Mouse (Mus musculus): ENCODE results near the gene Rarg. TPM values are rescaled to one million over a fixed set of nuclear protein-coding genes. Genes with fewer than 3 reads are reported as not detected.
A peak's percentile ranks its signal among the peaks of the same experiment; 100 is the strongest.

Gene Rarg
- total RNA-seq, 1 experiment from 2014 or later, result 26.6 TPM

DNA sequence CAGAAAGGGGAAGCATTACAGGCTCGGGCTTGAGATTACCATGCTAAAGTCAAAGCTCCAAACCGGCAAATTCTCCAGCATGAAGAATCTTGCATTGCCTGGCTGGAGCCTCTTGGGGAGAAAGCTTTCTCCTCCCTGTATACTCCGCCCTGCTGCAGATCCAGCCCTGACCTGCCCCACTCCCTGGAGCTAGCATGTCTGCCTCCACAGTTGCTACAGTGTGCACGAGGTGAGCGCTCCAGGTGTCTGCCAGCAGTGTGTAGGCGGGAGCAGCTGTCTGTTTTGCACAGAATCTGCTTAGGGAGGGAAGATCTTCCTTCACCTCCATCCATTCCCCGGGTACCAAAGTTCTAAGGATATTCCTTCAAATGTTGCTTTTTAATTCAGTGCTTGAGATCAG lies 5.3 kb upstream of the Rarg start:
- ATAC-seq (replicated peaks; ENCODE audit: insufficient number of reproducible peaks, low FRiP score, low TSS enrichment, poor library complexity, severe bottlenecking), result no peak

DNA sequence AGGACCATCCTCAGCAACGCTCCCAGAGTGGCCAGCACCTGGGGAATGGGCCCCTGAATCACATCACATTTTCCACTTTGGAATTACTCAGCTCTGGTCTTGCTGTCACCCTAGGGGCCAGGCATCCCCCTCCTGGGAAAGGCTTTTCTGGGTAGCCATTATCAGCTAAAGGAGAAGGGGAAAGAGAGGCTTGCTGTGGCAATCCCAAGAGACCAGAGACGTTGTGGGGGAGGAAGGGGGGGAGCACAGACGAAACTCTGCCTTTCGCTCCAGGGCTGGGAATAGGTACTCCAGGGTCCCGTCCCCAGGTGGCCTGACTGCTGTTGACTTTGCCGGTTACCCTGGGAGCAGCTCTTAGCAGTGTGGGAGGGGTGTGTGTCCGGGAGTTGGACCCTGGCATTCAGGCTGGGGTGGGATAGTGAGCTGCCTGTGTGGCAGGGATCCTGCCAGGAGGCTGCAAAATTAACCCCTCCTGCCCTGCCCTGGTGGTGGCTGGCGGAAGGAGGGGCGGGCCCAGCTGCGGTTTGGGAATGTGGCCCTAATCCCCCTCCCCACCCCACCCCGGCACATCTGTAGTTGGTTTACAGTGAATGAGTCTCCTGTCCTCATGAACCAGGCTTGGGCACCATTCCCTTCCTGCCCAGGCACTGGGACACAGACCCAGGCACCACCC lies 1.4 kb upstream of the Rarg start:
- ATAC-seq (replicated peaks; ENCODE audit: insufficient number of reproducible peaks, low FRiP score, low TSS enrichment, poor library complexity, severe bottlenecking), result no peak

DNA sequence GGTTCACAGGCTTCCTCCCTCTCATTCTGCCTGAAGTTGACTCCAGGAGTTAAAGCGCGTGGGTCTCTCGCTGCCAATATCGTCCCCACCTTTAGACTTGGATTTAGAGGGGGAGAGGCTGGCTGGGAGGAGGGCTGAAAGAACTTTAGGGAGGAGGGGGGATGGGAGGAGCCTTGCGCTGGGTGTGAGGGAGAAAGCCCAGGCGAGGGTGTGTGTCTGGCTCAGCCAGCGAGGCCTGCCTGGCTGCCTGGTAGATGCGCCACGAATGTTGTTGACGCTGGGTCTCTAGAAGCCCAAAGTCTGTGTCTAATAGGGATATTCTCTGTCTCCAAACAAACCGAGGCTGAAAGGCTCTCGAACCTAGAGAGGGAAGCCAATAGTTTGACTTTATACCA lies 756 bp upstream of the Rarg start:
- ATAC-seq (replicated peaks; ENCODE audit: insufficient number of reproducible peaks, low FRiP score, low TSS enrichment, poor library complexity, severe bottlenecking), result no peak

DNA sequence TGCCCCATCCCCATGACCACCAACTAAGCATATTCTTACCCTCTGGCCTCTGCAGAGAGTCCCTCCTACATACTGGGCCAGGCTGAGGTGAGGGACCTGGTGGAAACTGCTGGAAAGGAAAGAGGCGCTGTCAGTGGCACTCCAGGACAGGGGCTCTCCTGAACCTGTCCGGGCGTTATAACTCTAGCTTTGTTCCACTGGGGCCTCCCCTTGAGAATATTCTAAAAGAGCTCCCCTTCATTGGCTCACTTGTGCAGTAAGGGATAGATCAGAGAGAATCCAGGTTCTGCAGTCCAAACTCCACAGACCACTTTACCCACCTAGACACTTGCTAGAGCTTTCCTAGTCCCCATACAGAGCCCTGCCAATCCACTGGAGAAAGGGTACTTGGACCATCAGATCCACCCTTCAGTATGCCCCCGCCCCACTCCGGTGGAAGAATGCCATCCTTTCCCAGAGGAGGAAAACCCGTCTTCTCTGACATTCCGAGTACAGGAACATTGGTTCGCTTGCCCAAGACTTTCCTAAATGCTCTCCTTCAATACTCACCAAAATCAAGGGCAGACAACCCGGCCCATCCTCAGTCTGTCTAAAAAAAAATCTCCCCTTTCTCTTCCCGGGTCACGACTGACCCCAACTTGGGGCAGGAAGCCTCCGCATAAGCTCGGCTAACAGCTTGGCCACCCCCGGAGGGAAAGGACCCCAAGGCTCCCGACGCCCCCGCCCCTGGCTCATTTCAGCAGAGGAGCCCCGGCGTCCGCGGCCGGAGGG lies 701 bp downstream of the Rarg start:
- no peak for ATAC-seq (replicated peaks; ENCODE audit: insufficient number of reproducible peaks, low FRiP score, low TSS enrichment, poor library complexity, severe bottlenecking)

DNA sequence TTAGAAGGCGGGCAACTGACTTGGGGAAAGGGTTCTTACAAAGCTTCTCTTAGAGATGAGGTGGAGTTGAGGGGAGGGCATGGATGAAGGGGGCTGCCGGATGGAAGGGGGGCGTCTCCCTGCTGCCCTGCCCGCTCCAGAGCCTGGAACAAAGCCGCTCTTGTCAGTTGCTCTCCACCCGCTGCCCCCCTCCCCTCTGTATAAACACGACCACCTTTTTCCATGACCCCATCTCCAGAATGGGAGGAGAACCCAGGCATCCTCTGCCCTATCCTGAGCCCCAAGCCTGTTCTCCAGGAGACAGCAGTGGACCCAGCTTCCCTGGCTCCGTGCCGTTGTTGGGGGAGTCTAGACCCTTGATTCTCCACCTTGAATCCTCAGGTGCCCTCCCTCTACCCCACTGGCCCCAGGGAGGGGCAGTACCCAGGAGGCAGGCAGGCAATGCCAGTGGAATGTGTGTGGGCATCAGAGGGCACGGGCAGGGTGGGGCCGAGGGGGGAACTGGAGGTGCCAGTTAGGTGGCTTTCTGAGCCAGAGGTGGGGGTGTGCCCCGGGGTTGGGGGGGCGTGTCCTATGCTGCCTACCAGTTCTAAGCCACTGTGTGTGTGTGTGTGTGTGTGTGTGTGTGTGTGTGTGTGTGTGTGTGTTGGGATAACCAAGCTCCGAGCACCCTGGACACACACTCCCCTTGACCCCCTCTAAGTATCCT lies 1.6 kb downstream of the Rarg start:
- ATAC-seq (replicated peaks; ENCODE audit: insufficient number of reproducible peaks, low FRiP score, low TSS enrichment, poor library complexity, severe bottlenecking), result no peak

DNA sequence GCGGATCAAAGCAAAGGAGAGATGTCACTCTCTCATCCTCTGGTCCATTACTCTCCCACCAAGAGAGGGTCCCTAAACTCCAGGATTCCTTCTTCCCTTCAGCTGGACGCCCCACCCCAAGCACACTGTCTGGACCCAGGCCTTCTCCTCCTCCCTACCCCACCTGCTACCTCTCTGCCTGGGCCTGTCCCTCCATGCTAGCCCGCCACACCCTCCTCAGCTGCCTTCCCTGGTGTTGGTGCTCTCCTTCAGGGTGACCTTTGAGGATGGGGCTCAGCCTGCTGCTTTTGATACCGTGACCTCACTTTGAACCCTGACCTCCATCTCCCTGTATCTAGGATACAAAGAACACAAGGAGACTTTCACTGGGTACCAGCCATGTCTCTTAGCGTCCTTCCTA lies 6.8 kb downstream of the Rarg start:
- ATAC-seq (replicated peaks; ENCODE audit: insufficient number of reproducible peaks, low FRiP score, low TSS enrichment, poor library complexity, severe bottlenecking), result no peak

DNA sequence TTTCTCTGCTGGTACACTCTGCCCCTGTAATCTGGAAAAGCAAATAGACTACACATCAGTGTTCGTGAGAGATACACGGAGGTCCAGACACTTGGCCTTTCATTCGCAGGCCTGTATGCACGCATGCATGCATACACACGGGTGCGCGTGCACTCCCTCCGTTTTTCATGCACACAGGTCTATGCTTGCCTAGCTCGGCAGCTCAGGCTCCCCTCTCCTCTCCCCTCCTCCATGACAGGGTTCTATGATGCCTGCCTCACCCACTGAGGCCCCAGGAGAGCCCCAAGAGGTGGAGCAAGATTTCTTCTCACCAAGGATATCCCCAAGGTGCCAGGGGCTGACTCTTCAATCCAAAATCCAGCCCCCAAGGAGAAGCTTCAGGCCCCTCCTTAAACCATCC lies 7.3 kb downstream of the Rarg start:
- no peak for ATAC-seq (replicated peaks; ENCODE audit: insufficient number of reproducible peaks, low FRiP score, low TSS enrichment, poor library complexity, severe bottlenecking)

DNA sequence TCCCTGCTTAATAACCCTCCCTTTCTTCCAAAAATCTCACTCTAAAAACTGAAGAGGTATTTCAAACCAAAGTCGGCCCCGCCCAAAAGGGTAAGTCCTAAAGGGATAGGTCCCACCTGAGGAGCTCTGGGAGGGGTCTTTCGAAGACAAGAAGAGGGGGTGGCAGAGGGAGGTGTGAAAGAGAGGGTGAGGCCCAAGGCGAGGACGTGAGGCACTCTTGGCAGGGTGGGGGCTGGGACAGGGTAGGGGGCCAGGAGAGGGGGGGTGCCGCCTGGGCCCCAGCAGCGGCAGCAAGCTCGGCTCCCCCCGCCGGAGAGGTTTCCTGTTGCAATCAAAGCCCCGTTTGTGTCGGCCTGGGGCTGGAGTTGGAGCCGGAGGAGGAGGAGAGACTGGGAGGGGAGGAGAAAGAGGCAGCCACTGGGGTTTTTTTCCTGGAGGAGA lies 8.0 kb downstream of the Rarg start:
- ATAC-seq (replicated peaks; ENCODE audit: insufficient number of reproducible peaks, low FRiP score, low TSS enrichment, poor library complexity, severe bottlenecking), result no peak

DNA sequence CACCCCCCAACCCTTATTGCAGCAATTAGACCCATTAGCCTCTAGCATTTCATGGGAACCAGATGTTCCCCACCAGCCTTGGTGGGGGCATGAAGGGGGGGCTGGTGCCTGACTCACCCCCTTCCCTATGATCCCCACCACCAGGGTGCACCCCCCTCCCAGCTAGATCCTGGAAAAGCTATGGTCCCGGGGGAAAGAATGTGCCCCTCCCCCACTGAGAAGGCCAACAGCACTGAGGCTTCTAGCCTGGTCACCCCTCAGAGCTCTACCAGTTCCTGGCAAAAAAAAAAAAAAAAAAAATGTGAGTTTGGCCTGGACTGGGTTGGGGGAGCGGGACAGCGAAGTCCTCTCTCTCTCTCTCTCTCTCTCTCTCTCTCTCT lies 8.5 kb downstream of the Rarg start:
- no peak for ATAC-seq (replicated peaks; ENCODE audit: insufficient number of reproducible peaks, low FRiP score, low TSS enrichment, poor library complexity, severe bottlenecking)

DNA sequence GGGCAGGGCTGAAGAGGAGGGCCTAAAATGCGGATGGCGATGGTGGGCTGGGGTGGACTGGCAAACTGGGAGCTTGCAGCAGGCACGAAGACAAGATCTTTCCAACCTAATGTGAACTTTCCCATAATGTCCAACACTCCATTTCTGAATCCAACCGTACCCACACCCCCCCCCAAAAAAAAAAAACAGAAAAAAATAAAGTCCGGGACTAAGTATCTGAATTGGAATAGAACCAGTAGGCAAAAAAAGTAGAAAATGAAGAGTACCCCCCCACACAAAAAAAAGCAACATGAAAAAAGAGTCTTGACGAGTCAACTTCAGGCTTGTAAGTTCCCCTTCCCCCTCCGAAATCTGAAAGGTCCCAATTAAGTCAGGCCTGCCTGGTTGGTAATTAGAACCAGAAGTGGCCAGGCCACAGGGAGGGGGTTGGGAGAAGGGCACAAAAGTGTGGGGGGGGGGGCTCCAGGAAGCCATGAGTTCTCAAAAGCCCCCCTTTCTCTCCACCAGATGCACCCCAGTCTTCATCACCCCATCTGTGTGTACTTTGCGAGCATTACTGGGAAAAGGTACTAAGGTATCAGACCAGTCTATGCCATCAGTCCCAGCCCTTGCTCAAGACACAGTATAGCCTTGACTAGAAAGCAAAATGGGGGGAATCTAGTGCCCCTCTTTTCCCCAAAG lies 9.0 kb downstream of the Rarg start:
- no peak for ATAC-seq (replicated peaks; ENCODE audit: insufficient number of reproducible peaks, low FRiP score, low TSS enrichment, poor library complexity, severe bottlenecking)

DNA sequence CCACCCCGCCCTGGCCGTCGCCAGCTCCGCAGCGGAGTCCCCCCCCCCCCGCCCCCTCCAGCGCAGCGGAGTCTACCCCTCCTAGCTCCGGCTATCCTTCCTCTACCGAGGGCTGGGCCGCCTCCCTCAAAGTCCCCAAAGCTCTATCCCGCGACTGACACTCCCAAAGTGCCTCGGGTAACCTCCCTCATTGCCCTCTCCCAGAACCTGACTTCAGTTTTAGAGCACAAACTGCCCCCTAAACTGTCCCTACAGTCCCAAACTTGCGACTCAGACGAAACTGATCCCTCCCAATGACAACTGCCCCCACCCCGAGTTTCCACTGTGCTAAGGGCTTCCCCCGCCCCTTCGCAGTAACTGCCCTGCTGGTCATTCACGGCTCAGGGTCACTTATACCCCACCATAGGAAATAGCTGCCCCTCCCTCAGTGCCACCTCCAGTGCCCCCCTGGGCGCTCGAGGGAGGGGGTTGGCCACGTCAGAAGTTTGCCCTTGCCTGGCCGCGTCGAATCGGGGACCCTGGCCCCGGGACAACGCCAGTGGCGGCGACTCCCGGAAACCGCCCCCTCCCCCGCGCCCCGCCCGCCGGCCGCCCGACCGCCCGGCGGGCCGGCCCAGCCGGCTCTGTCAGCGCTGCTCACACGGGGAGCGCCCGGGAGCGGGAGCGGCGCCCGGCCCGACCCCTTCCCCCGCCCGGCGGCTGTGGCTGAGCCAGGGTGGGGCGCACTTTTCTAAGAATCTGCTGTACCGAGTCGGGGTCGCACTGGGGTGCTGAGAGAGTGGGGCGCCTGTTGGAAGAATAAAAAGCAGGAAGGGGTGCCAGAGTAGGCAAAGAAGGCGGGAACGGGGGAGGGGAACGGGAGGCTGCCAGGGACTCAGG lies 9.8 kb downstream of the Rarg start:
- ATAC-seq (replicated peaks; ENCODE audit: insufficient number of reproducible peaks, low FRiP score, low TSS enrichment, poor library complexity, severe bottlenecking), result peak; percentile 32; the same call in 1 of the 2 replicates

DNA sequence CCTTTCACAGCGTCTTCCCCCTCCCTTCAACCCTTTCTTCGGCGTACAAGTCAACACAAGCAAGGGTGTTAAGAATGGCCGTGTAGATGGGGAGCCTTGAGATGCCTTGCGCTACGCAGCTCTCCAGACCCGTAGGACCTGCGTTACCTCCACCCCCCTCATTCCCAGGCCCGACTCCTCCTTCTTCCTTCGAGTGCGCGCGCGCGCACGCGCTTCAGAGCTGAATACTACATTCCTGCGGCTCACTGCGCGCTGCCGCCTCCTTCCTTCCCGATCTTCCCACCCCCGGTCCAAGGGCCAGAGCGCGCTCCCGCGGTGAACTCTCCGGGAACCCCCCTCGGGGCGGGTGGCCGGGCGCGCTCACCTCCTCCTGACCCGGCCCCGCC lies 10.5 kb downstream of the Rarg start:
- ATAC-seq (replicated peaks; ENCODE audit: insufficient number of reproducible peaks, low FRiP score, low TSS enrichment, poor library complexity, severe bottlenecking), result peak; percentile 12; the same call in 1 of the 2 replicates

DNA sequence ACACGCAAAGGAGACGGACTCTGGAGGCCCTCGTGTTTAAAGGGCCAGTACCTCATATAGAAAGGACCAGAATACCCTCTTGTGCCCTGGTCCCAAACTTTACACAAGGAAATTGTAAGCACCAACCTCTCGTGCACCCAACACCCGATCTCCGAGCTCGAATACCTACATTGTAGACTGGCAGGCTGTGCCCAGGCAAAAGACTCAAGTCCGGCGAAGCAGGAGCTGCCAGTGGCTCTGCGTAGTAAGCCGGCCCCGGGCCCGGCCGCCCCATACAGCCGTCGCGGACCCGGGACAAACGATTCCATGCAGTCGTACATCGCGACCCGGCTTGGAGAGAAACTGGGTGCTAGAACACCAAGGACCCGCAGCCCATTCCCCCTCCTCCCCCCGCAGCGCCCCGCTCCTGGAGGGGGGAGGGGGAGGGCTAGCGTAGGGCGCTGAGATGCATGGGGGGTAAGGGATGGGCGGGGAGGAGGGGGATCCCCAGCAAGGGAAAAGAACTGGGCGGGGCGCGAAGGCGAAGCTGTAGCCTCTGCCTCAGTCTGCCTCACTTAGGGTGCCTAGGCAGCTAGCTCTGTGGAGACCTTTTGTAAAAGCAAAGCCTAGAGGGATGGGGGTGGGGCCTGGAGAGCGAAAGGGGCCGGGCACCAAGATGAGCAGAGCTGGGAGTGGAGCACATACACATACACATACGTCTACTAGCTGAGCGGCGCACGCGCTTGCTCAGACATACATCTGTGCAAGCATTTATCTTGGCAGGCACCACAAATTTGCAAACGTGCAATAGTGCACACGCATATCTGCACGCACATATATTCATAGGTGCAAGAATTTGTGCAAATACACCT lies 11.2 kb downstream of the Rarg start:
- ATAC-seq (replicated peaks; ENCODE audit: insufficient number of reproducible peaks, low FRiP score, low TSS enrichment, poor library complexity, severe bottlenecking), result peak; percentile 52

DNA sequence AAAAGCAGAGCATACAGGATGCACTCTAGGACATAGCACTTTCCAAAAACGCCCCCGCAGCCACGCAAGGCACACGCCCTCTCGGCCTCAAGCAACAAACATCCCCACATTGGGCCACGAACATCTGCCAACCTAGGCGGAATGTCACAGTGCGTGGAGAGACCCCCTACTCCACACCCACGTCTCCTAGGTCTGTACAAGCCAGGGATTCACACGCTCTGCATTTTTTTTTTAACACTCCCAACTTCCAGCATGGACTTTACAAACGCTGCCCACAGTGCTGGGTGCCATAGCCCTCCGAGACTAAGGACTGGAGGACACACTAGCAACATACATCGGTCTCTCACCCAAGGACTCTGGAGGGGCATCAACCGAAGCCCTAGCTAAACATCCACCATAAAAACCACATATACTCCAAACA lies 11.8 kb downstream of the Rarg start:
- ATAC-seq (replicated peaks; ENCODE audit: insufficient number of reproducible peaks, low FRiP score, low TSS enrichment, poor library complexity, severe bottlenecking), result no peak

DNA sequence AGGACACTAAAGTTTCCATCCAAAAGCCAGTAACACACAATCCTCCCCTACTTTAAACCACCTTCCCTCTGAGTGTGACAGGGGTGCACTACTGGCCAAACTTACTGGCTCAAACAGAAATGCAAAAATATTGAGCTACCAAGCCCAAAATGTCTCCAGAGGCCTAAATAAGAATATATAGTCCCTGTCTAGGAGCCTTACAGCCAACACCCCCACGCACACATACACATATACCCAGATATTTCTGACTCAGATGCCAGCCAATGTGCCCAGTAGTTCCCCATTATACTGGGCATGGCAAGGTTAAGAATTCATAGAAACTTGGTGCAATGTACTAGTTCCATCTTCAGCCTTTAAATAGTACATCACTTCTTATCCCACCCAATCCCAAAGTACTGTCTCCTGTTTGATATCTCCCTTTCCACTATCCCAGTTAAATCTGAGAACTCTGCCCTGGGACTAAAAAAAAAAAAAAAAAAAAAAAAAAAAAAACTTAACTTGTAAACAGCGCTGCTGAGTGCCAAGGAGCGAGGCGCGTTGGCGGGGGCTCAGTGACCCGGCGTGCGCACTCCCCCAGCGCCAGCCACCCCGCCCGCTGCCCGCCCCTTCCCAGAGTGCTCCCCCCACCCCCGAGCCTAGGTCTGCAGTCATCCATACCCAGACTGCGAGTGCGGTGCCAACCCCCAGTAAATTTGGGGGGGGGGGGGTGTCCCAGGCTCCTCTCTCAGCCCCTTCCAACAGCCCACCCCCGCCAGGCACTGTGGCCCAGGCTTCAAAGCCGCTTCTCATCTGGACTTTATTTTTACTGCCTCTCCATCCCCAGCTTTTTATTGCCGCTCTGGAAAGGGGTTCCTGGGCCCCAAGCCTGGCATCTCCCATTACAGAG lies 12.8 kb downstream of the Rarg start:
- ATAC-seq (replicated peaks; ENCODE audit: insufficient number of reproducible peaks, low FRiP score, low TSS enrichment, poor library complexity, severe bottlenecking), result no peak

Measured in monocyte, adult 5-6 weeks (primary cell).